Mouse (Mus musculus) megakaryocyte-erythroid progenitor cell, adult 5 weeks (primary cell): ENCODE results near the gene Reg3a. TPM values are rescaled to one million over a fixed set of nuclear protein-coding genes. Genes with fewer than 3 reads are reported as not detected.

Experiments used
- polyA plus RNA-seq: library from polyadenylated mRNA; stranded (reverse); fragments of >175 nt; gene quantifications from 2 replicates; pipeline ENCODE4 v1.2.3, GENCODE M21; 2012

Reg3a gene
- polyA plus RNA-seq = not detected in 2 replicates

GRCm38 (mm10) chr6:78380409-78380808 is at the start of gene Reg3a:
Gene Reg3a, plus strand, starts transcription at chr6:78380709.

GRCm38 (mm10) chr6:78370357-78370756 is 10.2 kb upstream of the Reg3a start, which contains the start of gene Reg3b:
Gene Reg3b, plus strand, starts transcription at chr6:78370657.

GRCm38 (mm10) chr6:78378765-78379164 is 1.7 kb upstream of the Reg3a start, which contains the start of gene Reg3d:
Gene Reg3d, minus strand, starts transcription at chr6:78378865.

DNA sequence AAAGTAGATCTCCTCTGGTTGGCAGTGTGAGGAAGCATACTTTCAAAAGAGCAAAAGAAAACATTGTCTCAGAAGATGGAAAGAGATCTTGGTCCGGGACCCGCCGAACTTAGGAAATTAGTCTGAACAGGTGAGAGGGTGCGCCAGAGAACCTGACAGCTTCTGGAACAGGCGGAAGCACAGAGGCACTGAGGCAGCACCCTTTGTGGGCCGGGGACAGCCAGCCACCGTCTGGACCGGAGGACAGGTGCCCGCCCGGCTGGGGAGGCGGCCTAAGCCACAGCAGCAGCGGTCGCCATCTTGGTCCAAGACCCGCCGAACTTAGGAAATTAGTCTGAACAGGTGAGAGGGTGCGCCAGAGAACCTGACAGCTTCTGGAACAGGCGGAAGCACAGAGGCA is 14.8 kb downstream of the Reg3a start, which contains the start of gene Reg2:
Reg2 (plus strand) TSS at position 301 of the 400 bp plus-strand sequence.

DNA sequence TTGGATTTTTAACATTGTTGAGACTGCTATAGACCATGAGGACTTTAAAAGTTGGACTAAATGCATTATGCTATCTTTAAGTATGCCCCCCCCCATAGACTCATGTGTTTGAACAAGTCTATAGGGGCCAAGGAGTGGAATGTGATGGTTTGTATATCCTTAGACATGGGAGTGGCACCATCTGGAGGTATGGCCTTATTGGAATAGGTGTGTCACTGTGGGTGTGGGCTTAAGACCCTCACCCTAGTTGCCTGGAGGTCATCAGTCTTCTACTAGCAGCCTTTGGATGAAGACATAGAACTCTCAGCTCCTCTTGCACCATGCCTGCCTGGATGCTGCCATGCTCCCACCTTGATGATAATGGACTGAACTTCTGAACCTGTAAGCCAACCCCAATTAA is 41.9 kb downstream of the Reg3a start, which contains the start of gene Reg1:
Reg1 (plus strand) TSS at position 301 of the 400 bp plus-strand sequence.

Other genes starting within 250 kb of the Reg3a start
- not detected in 2 replicates for gene Reg3b, start 10.1 kb upstream of the Reg3a start, polyA plus RNA-seq
- not detected in 2 replicates for gene Reg3d, start 1.8 kb upstream of the Reg3a start, polyA plus RNA-seq
- not detected in 2 replicates for gene Reg2, start 14.9 kb downstream of the Reg3a start, polyA plus RNA-seq
- gene Reg1, start 42.0 kb downstream of the Reg3a start, polyA plus RNA-seq = not detected in 2 replicates
- not detected in 2 replicates for gene Reg3g, start 88.2 kb downstream of the Reg3a start, polyA plus RNA-seq